Mouse (Mus musculus) urinary bladder, adult 18-20 months (tissue): ENCODE measurements around the gene Gm14180.
"Not testable (repeated sequence)": the region's sequence is repeated elsewhere in the genome, so short reads cannot be mapped to it uniquely, and the experiment has no call there.

Source experiments
- DNase-seq, 2 experiments: peaks; one replicate each; pipeline ENCODE4 v3.0.0; 2022; ENCODE audit warnings: low spot score in 2 of 2, mixed read lengths in 2 of 2

Gene Gm14180

DNA sequence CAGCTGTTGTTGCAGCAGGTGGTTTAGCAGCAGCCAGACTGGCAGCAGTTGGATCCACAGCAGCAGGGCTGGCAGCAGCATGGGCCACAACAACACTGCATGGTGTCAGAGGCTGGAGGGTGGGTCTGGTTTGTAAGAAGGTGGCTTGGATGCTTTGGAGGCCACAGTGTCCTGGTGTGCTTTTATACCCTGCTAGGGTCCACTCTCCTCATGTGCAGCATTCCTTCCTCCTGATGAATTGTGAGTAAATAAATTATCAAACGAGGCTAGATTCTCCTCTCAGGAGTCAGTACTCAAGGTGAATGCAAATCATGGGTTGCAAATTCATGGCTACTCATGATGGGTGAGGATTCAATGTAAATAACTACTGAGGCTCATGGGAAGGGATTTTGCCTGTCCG lies at the start of gene Gm14180:
Gene Gm14180 (minus strand): TSS at position 101 of the 400 bp plus-strand sequence.
- DNase-seq, result no peak

DNA sequence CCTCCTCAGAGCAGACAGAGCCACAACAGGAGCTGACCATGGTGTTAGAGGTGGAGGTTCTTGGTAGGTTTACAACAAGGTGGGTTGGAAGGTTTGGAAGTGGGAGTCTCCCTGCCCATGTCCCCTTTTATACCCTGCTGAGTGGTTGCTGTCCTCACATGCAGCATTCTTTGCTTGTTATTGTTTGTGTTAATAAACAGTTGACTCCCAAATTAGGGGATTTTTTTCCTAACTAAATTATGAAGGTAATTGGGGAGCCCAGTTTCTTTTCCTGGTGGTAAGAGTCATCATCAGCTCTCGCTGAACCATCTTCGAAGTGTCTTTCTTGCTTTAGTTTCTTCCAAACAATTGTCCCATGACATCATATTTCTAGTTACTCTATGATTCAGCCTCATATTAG lies 46.5 kb upstream of the Gm14180 start, which contains the start of gene Krtap4-8:
Gene Krtap4-8 (minus strand): TSS at position 101 of the 400 bp plus-strand sequence.
- no peak for DNase-seq

DNA sequence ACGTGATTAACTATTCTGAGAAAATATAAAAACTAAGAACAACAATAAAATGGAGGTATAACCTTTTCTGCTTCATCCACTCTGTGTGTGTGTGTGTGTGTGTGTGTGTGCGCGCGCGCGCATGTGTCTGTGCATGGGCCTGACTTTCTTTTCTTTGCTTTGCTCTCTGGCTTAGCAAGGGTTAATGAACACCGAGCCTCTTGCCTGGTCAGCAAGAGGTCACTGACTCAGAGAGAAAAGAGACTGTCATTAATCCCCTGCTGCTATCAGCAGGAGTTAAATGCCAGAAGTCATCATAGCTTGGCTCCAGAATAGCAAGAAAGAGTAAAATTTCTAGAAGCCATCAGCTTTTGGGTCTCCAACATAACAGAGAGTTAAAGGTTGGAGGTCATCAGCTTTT lies 44.3 kb upstream of the Gm14180 start:
- no peak for DNase-seq

DNA sequence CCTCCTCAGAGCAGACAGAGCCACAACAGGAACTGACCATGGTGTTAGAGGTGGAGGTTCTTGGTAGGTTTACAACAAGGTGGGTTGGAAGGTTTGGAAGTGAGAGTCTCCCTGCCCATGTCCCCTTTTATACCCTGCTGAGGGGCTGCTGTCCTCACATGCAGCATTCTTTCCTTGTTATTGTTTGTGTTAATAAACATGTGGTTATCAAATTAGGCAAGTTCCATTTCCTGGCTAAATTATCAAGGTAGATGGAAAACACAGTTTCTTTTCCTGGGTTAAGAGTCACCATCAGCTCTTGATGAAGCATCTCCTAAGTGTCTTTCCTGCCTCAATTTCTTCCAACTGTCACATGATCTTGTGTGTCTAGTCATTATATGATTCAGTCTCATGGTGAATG lies 38.7 kb upstream of the Gm14180 start, which contains the start of gene Gm11595:
Gene Gm11595 (minus strand): TSS at position 101 of the 400 bp plus-strand sequence.
- not testable (repeated sequence) for DNase-seq

DNA sequence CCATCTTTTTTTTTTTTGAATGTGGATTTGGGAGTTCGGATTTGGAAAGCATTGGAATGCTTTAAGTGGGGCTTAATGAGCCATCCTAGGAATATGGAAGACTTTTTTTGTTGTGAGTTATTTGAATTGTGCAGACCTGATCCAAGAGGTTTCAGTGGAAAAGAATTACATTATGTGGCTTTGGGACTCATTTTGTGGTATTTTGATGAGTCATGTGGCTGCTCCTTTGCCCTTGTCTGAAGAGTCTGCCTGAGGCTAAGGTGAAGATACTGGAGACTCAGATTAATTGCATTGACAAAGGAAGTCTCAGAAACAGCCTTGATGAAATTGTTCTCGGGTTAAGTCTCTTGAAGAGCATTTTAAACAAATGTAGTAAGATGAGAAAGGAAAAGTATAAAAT lies 34.3 kb upstream of the Gm14180 start:
- DNase-seq, result no peak

DNA sequence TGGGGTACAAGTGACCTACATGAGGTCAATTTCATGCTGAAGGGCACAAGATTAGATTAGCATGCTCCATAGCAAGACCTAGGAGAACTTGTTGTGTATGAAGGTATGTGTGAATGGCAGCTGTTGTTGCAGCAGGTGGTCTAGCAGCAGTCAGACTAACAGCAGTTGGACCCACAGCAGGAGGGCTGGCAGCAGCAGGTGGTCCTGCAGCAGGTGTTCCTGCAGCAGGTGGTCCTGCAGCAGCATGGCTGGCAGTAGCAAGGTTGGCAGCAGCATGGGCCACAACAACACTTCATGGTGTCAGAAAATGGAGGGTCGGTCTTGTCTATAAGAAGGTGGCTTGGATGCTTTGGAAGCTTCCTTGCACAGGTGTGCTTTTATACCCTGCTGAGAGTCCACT lies 24.8 kb upstream of the Gm14180 start:
- DNase-seq, result no peak

DNA sequence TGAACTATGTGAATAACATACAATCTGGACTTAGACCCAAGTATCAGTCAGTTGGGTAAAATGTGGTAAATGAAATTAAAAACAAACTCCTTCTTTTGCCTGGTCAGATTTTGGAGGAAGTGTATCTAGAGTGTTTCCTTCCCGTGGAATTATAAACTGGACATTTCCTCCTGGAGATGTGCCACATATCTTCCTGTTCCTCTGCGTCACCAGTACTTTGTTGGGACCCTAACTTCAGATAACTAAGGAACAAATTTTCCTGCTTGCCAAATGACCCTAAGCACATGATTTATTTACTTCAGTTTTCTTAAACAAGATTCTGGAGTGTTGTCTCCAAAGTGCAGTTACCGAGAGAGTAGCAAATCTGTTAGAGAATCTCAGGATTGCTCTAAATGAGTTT lies 9.9 kb upstream of the Gm14180 start:
- no peak for DNase-seq

DNA sequence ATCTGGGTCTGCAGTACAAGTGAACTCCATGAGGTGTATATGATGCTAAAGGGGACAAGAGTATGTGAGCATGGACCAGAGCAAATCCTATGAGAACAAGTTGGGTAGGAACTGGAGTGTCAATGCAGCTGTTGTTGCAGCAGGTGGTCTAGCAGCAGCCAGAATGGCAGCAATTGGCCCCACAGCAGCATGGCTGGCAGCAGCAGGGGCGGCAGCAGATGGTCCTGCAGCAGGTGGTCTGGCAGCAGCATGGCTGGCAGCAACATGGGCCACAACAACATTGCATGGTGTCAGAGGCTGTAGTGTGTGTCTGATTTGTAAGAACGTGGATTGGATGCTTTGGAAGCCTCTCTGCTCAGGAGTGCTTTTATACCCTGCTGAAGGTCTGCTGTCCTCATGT lies 10.0 kb downstream of the Gm14180 start:
- no peak for DNase-seq

DNA sequence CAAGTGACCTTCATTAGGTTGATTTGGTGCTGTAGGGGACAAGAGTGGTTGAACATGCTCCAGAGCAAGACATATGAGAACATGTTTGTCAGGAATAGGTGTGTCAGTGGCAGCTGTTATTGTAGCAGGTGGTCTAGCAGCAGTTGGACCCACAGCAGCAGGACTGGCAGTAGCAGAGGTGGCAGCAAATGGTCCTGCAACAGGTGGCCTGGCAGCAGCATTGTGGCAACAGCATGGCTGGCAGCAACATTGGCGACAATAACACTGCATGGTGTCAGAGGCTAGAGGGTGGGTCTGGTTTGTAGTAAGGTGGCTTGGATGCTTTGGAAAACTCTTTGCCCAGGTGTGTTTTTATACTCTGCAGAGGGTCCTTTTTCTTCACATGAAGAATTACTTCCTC lies 15.3 kb downstream of the Gm14180 start:
- DNase-seq, result no peak

DNA sequence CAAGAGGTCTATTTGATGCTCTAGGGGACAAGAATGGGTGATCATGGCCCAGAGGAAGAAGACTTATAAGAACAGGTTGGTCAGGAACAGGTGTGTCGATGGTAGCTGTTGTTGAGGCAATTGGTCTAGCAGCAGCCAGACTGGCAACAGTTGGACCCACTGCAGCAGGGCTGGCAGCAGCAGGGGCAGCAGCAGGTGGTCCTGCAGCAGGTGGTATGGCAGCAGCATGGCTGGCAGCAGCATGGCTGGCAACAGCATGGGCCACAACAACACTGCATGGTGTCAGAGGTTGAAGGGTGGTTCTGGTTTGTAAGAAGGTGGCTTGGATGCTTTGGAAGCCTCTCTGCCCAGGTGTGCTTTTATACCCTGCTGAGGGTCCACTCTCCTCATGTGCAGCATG lies 43.6 kb downstream of the Gm14180 start, which contains the start of gene Gm14190:
Gene Gm14190 (minus strand): TSS at position 278 of the 400 bp plus-strand sequence.
- DNase-seq, result no peak

DNA sequence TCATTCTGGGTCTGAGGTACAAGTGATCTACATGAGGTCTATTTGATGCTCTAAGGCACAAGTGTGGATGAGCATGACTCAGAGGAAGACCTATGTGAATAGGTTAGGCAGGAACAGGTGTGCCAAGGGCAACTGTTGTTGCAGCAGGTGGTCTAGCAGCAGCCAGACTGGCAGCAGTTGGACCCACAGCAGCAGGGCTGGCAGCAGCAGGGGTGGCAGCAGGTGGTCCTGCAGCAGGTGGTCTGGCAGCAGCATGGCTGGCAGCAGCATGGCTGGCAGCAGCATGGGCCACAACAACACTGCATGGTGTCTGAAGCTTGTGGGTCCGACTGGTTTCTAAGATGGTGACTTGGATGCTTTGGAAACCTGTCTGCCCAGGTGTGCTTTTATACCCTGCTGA lies 48.9 kb downstream of the Gm14180 start:
- not testable (repeated sequence) for DNase-seq
